Mouse (Mus musculus) kidney, adult 11 months (tissue): ENCODE results near the gene Slc7a10.
A peak's percentile ranks its signal among the peaks of the same experiment; 100 is the strongest.
"Not testable (repeated sequence)": the region's sequence is repeated elsewhere in the genome, so short reads cannot be mapped to it uniquely, and the experiment has no call there.

Experiments
- DNase-seq: peaks from one replicate; pipeline ENCODE4 v3.0.0; 2022

Gene Slc7a10

GRCm38 (mm10) chr7:35176412-35177381 lies 9.5 kb upstream of the Slc7a10 start:
- DNase-seq = no peak

- peak; percentile 31 for DNase-seq
These were observed 1.1 kb upstream of the Slc7a10 start for GRCm38 (mm10) chr7:35184833-35185724.

GRCm38 (mm10) chr7:35189699-35190098 lies 3.5 kb downstream of the Slc7a10 start:
- no peak for DNase-seq

GRCm38 (mm10) chr7:35191276-35191675 lies 5.1 kb downstream of the Slc7a10 start:
- DNase-seq = no peak

GRCm38 (mm10) chr7:35197022-35197421 lies 10.8 kb downstream of the Slc7a10 start:
- DNase-seq = no peak

- no peak for DNase-seq
These were observed 13.0 kb downstream of the Slc7a10 start for GRCm38 (mm10) chr7:35198981-35199754.

GRCm38 (mm10) chr7:35199755-35200154 lies 13.6 kb downstream of the Slc7a10 start:
- DNase-seq = no peak

GRCm38 (mm10) chr7:35211791-35212190 lies 25.6 kb downstream of the Slc7a10 start:
- DNase-seq = no peak

- DNase-seq = no peak
These were observed 28.4 kb downstream of the Slc7a10 start for GRCm38 (mm10) chr7:35214442-35215222.

GRCm38 (mm10) chr7:35215225-35215624 lies 29.0 kb downstream of the Slc7a10 start, which contains the start of gene Lrp3:
Gene Lrp3 (minus strand): TSS chr7:35215498.
- DNase-seq = peak; percentile 84

- DNase-seq = no peak
These were observed 29.5 kb downstream of the Slc7a10 start for GRCm38 (mm10) chr7:35215731-35216130.

- DNase-seq = peak; percentile 29
These were observed 34.6 kb downstream of the Slc7a10 start for GRCm38 (mm10) chr7:35220694-35221365.

GRCm38 (mm10) chr7:35230333-35230732 lies 44.1 kb downstream of the Slc7a10 start:
- no peak for DNase-seq

- no peak for DNase-seq
These were observed 46.7 kb downstream of the Slc7a10 start for GRCm38 (mm10) chr7:35232796-35233455.

- no peak for DNase-seq
These were observed 47.7 kb downstream of the Slc7a10 start for GRCm38 (mm10) chr7:35233861-35234260.

- peak; percentile 97 for DNase-seq
These were observed 48.4 kb downstream of the Slc7a10 start for GRCm38 (mm10) chr7:35234361-35235245.

GRCm38 (mm10) chr7:35235308-35235707 lies 49.1 kb downstream of the Slc7a10 start:
- DNase-seq = peak; percentile 50

GRCm38 (mm10) chr7:35237935-35238334 lies 51.8 kb downstream of the Slc7a10 start:
- not testable (repeated sequence) for DNase-seq
